Mouse (Mus musculus): ENCODE results near the gene Tlcd1. TPM values are rescaled to one million over a fixed set of nuclear protein-coding genes. Genes with fewer than 3 reads are reported as not detected.

Tlcd1 gene
- polyA plus RNA-seq, 1 experiment from 2014 or later, result 14.2 TPM

GRCm38 (mm10) chr11:78156156-78156699 is 20.3 kb upstream of the Tlcd1 start:
- Histone ChIP-seq H3K4me1 (ENCODE audit: control insufficient read depth, insufficient read depth, low read length) (peaks cover 9% of the 10 kb centered on the region), H3K36me3 (ENCODE audit: control insufficient read depth, insufficient read depth) (peaks cover 56% of the 10 kb centered on the region), H3K27ac (ENCODE audit: low read length) (no peak overlapping the region), H3K4me2 (ENCODE audit: low read depth, low read length) (no peak overlapping the region), H3K9me3 (replicated peaks; ENCODE audit: control insufficient read depth, low read length) (no peaks in the 10 kb centered on the region), H3K27me3 (ENCODE audit: control insufficient read depth, insufficient read depth, low read length) (no peaks in the 10 kb centered on the region), H3K9ac (ENCODE audit: low read length) (no peak overlapping the region), H3K4me3 (ENCODE audit: low read length) (no peak overlapping the region)
- 74% methylated on average over 6 of the region's 6 CpGs for WGBS
- ATAC-seq (replicated peaks; ENCODE audit: extremely low read depth, insufficient read depth, low FRiP score), result no peak

- WGBS, result 21% methylated on average over 2 of the region's 2 CpGs
- Histone ChIP-seq H3K4me1 (ENCODE audit: control insufficient read depth, insufficient read depth, low read length) (peaks cover 25% of the 10 kb centered on the region), H3K36me3 (ENCODE audit: control insufficient read depth, insufficient read depth) (peaks cover 52% of the 10 kb centered on the region), H3K27me3 (ENCODE audit: control insufficient read depth, insufficient read depth, low read length) (no peaks in the 10 kb centered on the region), H3K4me3 (ENCODE audit: low read length) (no peak overlapping the region), H3K27ac (ENCODE audit: low read length) (no peak overlapping the region), H3K9me3 (replicated peaks; ENCODE audit: control insufficient read depth, low read length) (no peaks in the 10 kb centered on the region), H3K4me2 (ENCODE audit: low read depth, low read length) (no peak overlapping the region), H3K9ac (ENCODE audit: low read length) (no peak overlapping the region)
- ATAC-seq (replicated peaks; ENCODE audit: extremely low read depth, insufficient read depth, low FRiP score), result peak; percentile 10; the same call in 1 of the 2 replicates
Observed at GRCm38 (mm10) chr11:78159096-78159495, 17.4 kb upstream of the Tlcd1 start.

DNA sequence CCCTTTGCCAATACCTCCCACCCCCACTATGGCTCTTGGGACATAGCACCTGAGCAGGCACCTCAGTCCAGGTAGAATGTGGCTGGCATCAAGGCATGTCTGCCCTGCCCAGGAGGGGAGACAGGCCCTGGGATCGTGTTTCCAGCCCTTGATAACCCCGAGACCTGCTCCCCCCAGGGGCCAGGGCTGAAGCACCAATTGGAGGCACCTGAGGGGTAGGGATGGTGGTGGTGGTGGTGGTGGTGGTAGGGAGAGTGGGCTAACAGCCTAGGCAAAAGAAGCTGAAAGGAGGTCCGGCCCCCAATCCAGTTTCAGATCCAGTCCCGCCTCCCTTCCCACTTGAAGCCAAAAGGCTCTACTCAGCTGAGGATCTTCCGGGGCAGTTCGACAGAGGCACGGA is 17.0 kb upstream of the Tlcd1 start:
- peaks cover 48% of the 10 kb centered on the region for H3K36me3 ChIP-seq (ENCODE audit: control insufficient read depth, insufficient read depth)
- 69% methylated on average over 7 of the region's 7 CpGs for WGBS
- no peaks in the 10 kb centered on the region for H3K27me3 ChIP-seq (ENCODE audit: control insufficient read depth, insufficient read depth, low read length)

DNA sequence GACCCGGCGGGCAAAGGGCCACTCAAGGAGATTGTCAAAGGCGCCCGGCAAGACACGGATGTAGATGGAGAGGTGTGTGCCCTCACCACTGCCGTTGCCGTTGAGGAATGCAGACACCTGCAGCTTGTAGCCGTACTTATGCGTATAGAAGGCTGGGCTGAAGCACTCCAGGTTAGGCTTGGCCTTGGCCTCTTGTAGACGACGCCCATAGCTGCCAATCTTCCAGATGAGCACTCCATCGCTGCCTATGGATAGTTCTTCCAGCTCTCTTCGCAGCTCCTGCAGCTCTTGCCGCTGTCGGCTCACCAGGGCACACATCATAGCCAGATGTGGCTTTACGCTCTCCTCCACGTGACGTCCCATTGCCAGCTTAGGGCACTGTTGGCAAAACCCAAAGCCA is 16.3 kb upstream of the Tlcd1 start:
- 84% methylated on average over 18 of the region's 18 CpGs for WGBS
- ATAC-seq (replicated peaks; ENCODE audit: extremely low read depth, insufficient read depth, low FRiP score), result no peak
- Histone ChIP-seq H3K4me3 (ENCODE audit: low read length) (no peak overlapping the region), H3K4me1 (ENCODE audit: control insufficient read depth, insufficient read depth, low read length) (peaks cover 25% of the 10 kb centered on the region), H3K9me3 (replicated peaks; ENCODE audit: control insufficient read depth, low read length) (no peaks in the 10 kb centered on the region), H3K9ac (ENCODE audit: low read length) (no peak overlapping the region), H3K27me3 (ENCODE audit: control insufficient read depth, insufficient read depth, low read length) (no peaks in the 10 kb centered on the region), H3K4me2 (ENCODE audit: low read depth, low read length) (no peak overlapping the region), H3K36me3 (ENCODE audit: control insufficient read depth, insufficient read depth) (peaks cover 43% of the 10 kb centered on the region), H3K27ac (ENCODE audit: low read length) (no peak overlapping the region)

More for the DNA sequence above, 17.0 kb upstream of the Tlcd1 start:
- Histone ChIP-seq H3K4me3 (ENCODE audit: low read length) (no peak overlapping the region), H3K27ac (ENCODE audit: low read length) (no peak overlapping the region), H3K9me3 (replicated peaks; ENCODE audit: control insufficient read depth, low read length) (no peaks in the 10 kb centered on the region), H3K9ac (ENCODE audit: low read length) (no peak overlapping the region), H3K4me2 (ENCODE audit: low read depth, low read length) (no peak overlapping the region), H3K4me1 (ENCODE audit: control insufficient read depth, insufficient read depth, low read length) (peaks cover 25% of the 10 kb centered on the region)
- no peak for ATAC-seq (replicated peaks; ENCODE audit: extremely low read depth, insufficient read depth, low FRiP score)

- WGBS, result 90% methylated on average over 3 of the region's 3 CpGs
- H3K9me3 ChIP-seq (replicated peaks; ENCODE audit: control insufficient read depth, low read length), result no peaks in the 10 kb centered on the region
- H3K36me3 ChIP-seq (ENCODE audit: control insufficient read depth, insufficient read depth), result peaks cover 38% of the 10 kb centered on the region
- ATAC-seq (replicated peaks; ENCODE audit: extremely low read depth, insufficient read depth, low FRiP score), result no peak
- H3K9ac ChIP-seq (ENCODE audit: low read length), result no peak overlapping the region
- no peaks in the 10 kb centered on the region for H3K27me3 ChIP-seq (ENCODE audit: control insufficient read depth, insufficient read depth, low read length)
- no peak overlapping the region for H3K27ac ChIP-seq (ENCODE audit: low read length)
- no peak overlapping the region for H3K4me3 ChIP-seq (ENCODE audit: low read length)
- H3K4me2 ChIP-seq (ENCODE audit: low read depth, low read length), result no peak overlapping the region
- peaks cover 27% of the 10 kb centered on the region for H3K4me1 ChIP-seq (ENCODE audit: control insufficient read depth, insufficient read depth, low read length)
Observed at GRCm38 (mm10) chr11:78160675-78161074, 15.8 kb upstream of the Tlcd1 start.

DNA sequence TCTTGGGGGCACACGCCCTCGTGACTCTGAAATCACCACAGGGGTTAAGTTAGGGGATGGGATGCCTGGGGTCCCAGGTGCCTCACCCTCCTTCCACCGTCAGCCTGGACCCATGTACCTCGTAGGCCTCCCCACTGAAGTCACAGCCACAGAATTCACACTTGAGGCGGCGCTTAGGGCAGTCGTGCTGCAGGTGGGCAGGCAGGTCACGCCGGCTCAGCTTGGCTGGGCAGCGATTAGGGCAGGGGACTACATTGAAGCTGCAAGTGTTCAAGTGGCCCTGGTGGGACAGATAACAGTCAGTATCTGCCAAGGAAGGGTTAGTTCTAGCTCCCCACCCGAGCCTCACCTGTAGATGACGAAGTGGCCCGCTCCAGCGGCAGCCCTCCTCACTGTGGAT is 15.3 kb upstream of the Tlcd1 start:
- H3K4me2 ChIP-seq (ENCODE audit: low read depth, low read length), result no peak overlapping the region
- no peak overlapping the region for H3K9ac ChIP-seq (ENCODE audit: low read length)
- H3K9me3 ChIP-seq (replicated peaks; ENCODE audit: control insufficient read depth, low read length), result no peaks in the 10 kb centered on the region
- no peaks in the 10 kb centered on the region for H3K27me3 ChIP-seq (ENCODE audit: control insufficient read depth, insufficient read depth, low read length)
- peaks cover 32% of the 10 kb centered on the region for H3K4me1 ChIP-seq (ENCODE audit: control insufficient read depth, insufficient read depth, low read length)
- WGBS, result 87% methylated on average over 14 of the region's 14 CpGs
- peaks cover 35% of the 10 kb centered on the region for H3K36me3 ChIP-seq (ENCODE audit: control insufficient read depth, insufficient read depth)
- no peak overlapping the region for H3K4me3 ChIP-seq (ENCODE audit: low read length)
- ATAC-seq (replicated peaks; ENCODE audit: extremely low read depth, insufficient read depth, low FRiP score), result no peak
- no peak overlapping the region for H3K27ac ChIP-seq (ENCODE audit: low read length)

DNA sequence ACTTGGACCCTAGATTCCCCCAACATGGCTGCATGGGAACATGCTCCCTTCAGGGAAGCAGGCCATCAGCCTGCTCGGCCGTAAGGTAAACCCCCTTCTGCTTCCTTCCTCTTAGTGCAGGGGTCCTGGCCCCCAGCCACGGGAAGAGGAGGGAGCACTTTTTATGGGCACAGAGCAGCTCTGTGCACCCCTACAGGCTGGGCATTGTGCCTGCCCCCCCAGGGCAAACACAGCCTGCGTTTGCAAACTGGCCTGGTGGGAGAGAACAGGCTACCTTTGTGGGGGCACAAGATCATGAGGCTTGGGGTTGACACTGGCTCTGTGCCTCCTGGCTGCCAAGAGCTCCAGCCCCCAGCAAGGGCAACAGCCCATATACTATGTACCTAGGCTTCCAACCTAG is 14.5 kb upstream of the Tlcd1 start:
- Histone ChIP-seq H3K9me3 (replicated peaks; ENCODE audit: control insufficient read depth, low read length) (no peaks in the 10 kb centered on the region), H3K27ac (ENCODE audit: low read length) (no peak overlapping the region), H3K4me3 (ENCODE audit: low read length) (no peak overlapping the region), H3K4me1 (ENCODE audit: control insufficient read depth, insufficient read depth, low read length) (peaks cover 36% of the 10 kb centered on the region), H3K4me2 (ENCODE audit: low read depth, low read length) (0 out of 2 replicates have a peak overlapping the region, but pooled peaks have one; percentile 92), H3K36me3 (ENCODE audit: control insufficient read depth, insufficient read depth) (peaks cover 33% of the 10 kb centered on the region), H3K27me3 (ENCODE audit: control insufficient read depth, insufficient read depth, low read length) (no peaks in the 10 kb centered on the region), H3K9ac (ENCODE audit: low read length) (peak overlapping the region; percentile 14; the same call in 1 of the 2 replicates)
- ATAC-seq (replicated peaks; ENCODE audit: extremely low read depth, insufficient read depth, low FRiP score), result no peak
- WGBS, result 58% methylated on average over 4 of the region's 4 CpGs

GRCm38 (mm10) chr11:78162504-78162903 is 14.0 kb upstream of the Tlcd1 start:
- Histone ChIP-seq H3K4me1 (ENCODE audit: control insufficient read depth, insufficient read depth, low read length) (peaks cover 36% of the 10 kb centered on the region), H3K27me3 (ENCODE audit: control insufficient read depth, insufficient read depth, low read length) (no peaks in the 10 kb centered on the region)

DNA sequence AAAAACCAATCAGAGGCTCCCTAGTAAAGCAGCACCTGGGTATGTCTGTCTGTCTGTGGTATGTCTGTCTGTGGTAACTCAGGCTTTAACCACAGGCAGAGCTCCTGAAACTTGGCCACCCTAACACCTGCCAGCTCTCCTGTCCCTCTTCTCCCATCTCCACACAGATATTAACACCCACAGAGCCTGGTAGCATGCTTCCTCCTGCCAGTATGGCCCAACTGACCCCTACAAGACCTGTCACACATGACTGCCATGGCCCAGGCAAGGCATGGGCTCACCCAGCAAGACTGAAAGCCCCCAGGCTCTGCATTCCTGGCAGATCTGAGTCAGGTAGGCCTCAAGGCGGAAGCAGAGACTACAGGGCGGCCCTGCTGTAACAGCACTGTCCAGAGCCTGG is 13.5 kb upstream of the Tlcd1 start:
- Histone ChIP-seq H3K4me1 (ENCODE audit: control insufficient read depth, insufficient read depth, low read length) (peaks cover 36% of the 10 kb centered on the region), H3K9ac (ENCODE audit: low read length) (peak overlapping the region; percentile 95), H3K4me2 (ENCODE audit: low read depth, low read length) (peak overlapping the region; percentile 92), H3K27me3 (ENCODE audit: control insufficient read depth, insufficient read depth, low read length) (no peaks in the 10 kb centered on the region), H3K27ac (ENCODE audit: low read length) (peak overlapping the region; percentile 89), H3K4me3 (ENCODE audit: low read length) (peak overlapping the region; percentile 87), H3K36me3 (ENCODE audit: control insufficient read depth, insufficient read depth) (peaks cover 27% of the 10 kb centered on the region), H3K9me3 (replicated peaks; ENCODE audit: control insufficient read depth, low read length) (no peaks in the 10 kb centered on the region)
- 74% methylated on average over 2 of the region's 2 CpGs for WGBS
- no peak for ATAC-seq (replicated peaks; ENCODE audit: extremely low read depth, insufficient read depth, low FRiP score)

More at GRCm38 (mm10) chr11:78162504-78162903, 14.0 kb upstream of the Tlcd1 start:
- no peak overlapping the region; the same call in 1 of the 2 replicates for H3K4me3 ChIP-seq (ENCODE audit: low read length)
- ATAC-seq (replicated peaks; ENCODE audit: extremely low read depth, insufficient read depth, low FRiP score), result no peak
- peaks cover 31% of the 10 kb centered on the region for H3K36me3 ChIP-seq (ENCODE audit: control insufficient read depth, insufficient read depth)
- H3K9me3 ChIP-seq (replicated peaks; ENCODE audit: control insufficient read depth, low read length), result no peaks in the 10 kb centered on the region
- peak overlapping the region; percentile 92 for H3K4me2 ChIP-seq (ENCODE audit: low read depth, low read length)
- WGBS, result 63% methylated on average over 6 of the region's 6 CpGs
- no peak overlapping the region; the same call in 1 of the 2 replicates for H3K27ac ChIP-seq (ENCODE audit: low read length)
- peak overlapping the region; percentile 14 for H3K9ac ChIP-seq (ENCODE audit: low read length)

Measured in heart, embryonic 16.5 days (tissue).